Mouse (Mus musculus): ENCODE data around the gene Rps11.

DNA sequence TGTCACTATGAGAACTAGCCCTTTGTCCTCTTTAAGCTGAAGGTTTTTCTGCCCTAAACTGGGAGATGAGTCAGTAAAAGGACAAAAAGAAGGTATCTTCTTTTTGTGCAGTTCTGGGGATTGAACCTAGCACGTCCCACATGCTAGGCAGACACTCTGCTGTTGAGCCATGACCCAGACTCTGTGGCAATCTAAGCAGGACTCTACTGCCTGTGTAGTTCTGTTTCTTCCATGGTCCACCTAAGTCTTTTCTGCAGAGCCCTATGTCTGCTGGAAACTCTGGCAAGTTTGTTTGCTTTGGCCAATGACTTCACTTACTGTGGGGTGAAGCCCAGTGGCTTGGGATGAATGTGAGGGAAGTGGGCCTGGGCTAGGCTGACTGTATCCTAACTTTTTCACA is 14.2 kb upstream of the Rps11 start:
- TF ChIP-seq POLR2A (IDR thresholded peaks at IDR 0.05; ENCODE audit: insufficient read depth, low read length) (no peak), CTCF (IDR thresholded peaks at IDR 0.05; ENCODE audit: low read depth, low read length) (no peak), EP300 (IDR thresholded peaks at IDR 0.05; ENCODE audit: insufficient read depth, low read depth, low read length) (no peak)
